In genomic region chr1:156217941-156218340, GRCm38 (mm10) we compare ENCODE assay signal across 17 mouse cellular contexts. TPM values are rescaled to one million over a fixed set of nuclear protein-coding genes. Genes with fewer than 3 reads are reported as not detected.
A peak's percentile ranks its signal among the peaks of the same experiment; 100 is the strongest.
DNase-seq lines count a peak whose midpoint lies in the region; ATAC-seq and TF ChIP-seq lines count a peak whose summit lies in the region.
"Had no signal": no experiment of that assay in that cellular context is flagged by ENCODE, and none has a peak within 500 bp of the region (broad histone marks: within the 10 kb centered on the region; RNA-seq: fewer than 3 reads in every experiment).

No protein-coding gene starts in this region.

- no peaks in the 10 kb centered on the region for H3K36me3 ChIP-seq in heart, embryonic 16.5 days (ENCODE audit: control insufficient read depth, insufficient read depth)
- no peaks in the 10 kb centered on the region for H3K36me3 ChIP-seq in heart, adult 2 months (ENCODE audit: control insufficient read depth, insufficient read depth, low read length)
- H3K36me3 ChIP-seq in ES-Bruce4 (ENCODE audit: control insufficient read depth, insufficient read depth, low read length, poor library complexity, severe bottlenecking), result no peaks in the 10 kb centered on the region
- no peaks in the 10 kb centered on the region; the same call in 1 of the 2 replicates for H3K36me3 ChIP-seq in liver, embryonic 13.5 days
- H3K36me3 ChIP-seq: embryonic facial prominence, embryonic 15.5 days; forebrain, embryonic 15.5 days; hindbrain, embryonic 12.5 days; lung, embryonic 15.5 days; midbrain, embryonic 12.5 days; neural tube, embryonic 12.5 days had no signal

- H3K4me1 ChIP-seq in heart, embryonic 16.5 days (ENCODE audit: control insufficient read depth, insufficient read depth, low read length), result peaks cover 34% of the 10 kb centered on the region
- H3K4me1 ChIP-seq in heart, adult 2 months (ENCODE audit: control insufficient read depth, insufficient read depth, low read length), result peaks cover 12% of the 10 kb centered on the region
- peaks cover 9% of the 10 kb centered on the region for H3K4me1 ChIP-seq in ES-Bruce4 (ENCODE audit: control insufficient read depth, insufficient read depth, low read length)
- peaks cover 95% of the 10 kb centered on the region for H3K4me1 ChIP-seq in liver, embryonic 13.5 days (replicated peaks)
- H3K4me1 ChIP-seq: forebrain, embryonic 15.5 days had no signal

- H3K4me2 ChIP-seq in heart, embryonic 16.5 days (ENCODE audit: low read depth, low read length), result peak overlapping the region; percentile 26; the same call in 1 of the 2 replicates
- H3K4me2 ChIP-seq in liver, embryonic 13.5 days, result peak overlapping the region; percentile 60
- H3K4me2 ChIP-seq: embryonic facial prominence, embryonic 15.5 days; forebrain, embryonic 15.5 days; hindbrain, embryonic 12.5 days; lung, embryonic 15.5 days; midbrain, embryonic 12.5 days; neural tube, embryonic 12.5 days had no signal

- no peaks in the 10 kb centered on the region for H3K79me2 ChIP-seq in heart, adult 2 months (replicated peaks; ENCODE audit: control insufficient read depth, insufficient read depth, low read length)

- no peak for TF ChIP-seq EP300 in heart, adult 2 months (IDR thresholded peaks at IDR 0.05; ENCODE audit: insufficient read depth, low read depth, low read length)
- TF ChIP-seq EP300 in ES-Bruce4 (IDR thresholded peaks at IDR 0.05; ENCODE audit: insufficient read depth, low read depth, low read length), result no peak

- no peaks in the 10 kb centered on the region for H3K9me3 ChIP-seq in heart, embryonic 16.5 days (replicated peaks; ENCODE audit: control insufficient read depth, low read length)
- H3K9me3 ChIP-seq in ES-Bruce4 (replicated peaks; ENCODE audit: control insufficient read depth, insufficient read depth, low read length, poor library complexity, severe bottlenecking), result no peaks in the 10 kb centered on the region
- H3K9me3 ChIP-seq in liver, embryonic 13.5 days (replicated peaks), result no peaks in the 10 kb centered on the region
- H3K9me3 ChIP-seq: embryonic facial prominence, embryonic 15.5 days; forebrain, embryonic 15.5 days; hindbrain, embryonic 12.5 days; lung, embryonic 15.5 days; midbrain, embryonic 12.5 days; neural tube, embryonic 12.5 days had no signal

- WGBS in heart, embryonic 16.5 days, result 25% methylated on average over 8 of the region's 8 CpGs
- WGBS in heart, adult 2 months, result 36% methylated on average over 8 of the region's 8 CpGs
- 68% methylated on average over 8 of the region's 8 CpGs for WGBS in liver, embryonic 13.5 days (ENCODE audit: insufficient replicate concordance)

- intact Hi-C loops in heart, adult 2 months (cut with DNase I), result no loop called here

- peak overlapping the region; percentile 0; the same call in 1 of the 2 replicates for H3K9ac ChIP-seq in heart, embryonic 16.5 days (ENCODE audit: low read length)
- H3K9ac ChIP-seq in heart, adult 2 months (ENCODE audit: low read depth, low read length), result no peak overlapping the region
- H3K9ac ChIP-seq in ES-Bruce4 (ENCODE audit: low read depth, poor library complexity, severe bottlenecking), result no peak overlapping the region
- peak overlapping the region; percentile 59 for H3K9ac ChIP-seq in liver, embryonic 13.5 days
- H3K9ac ChIP-seq: embryonic facial prominence, embryonic 15.5 days; forebrain, embryonic 15.5 days; hindbrain, embryonic 12.5 days; lung, embryonic 15.5 days; neural tube, embryonic 12.5 days had no signal

- no peaks in the 10 kb centered on the region for H3K27me3 ChIP-seq in heart, embryonic 16.5 days (ENCODE audit: control insufficient read depth, insufficient read depth, low read length)
- no peaks in the 10 kb centered on the region for H3K27me3 ChIP-seq in heart, adult 2 months (ENCODE audit: control insufficient read depth, insufficient read depth, low read length)
- H3K27me3 ChIP-seq in ES-Bruce4 (ENCODE audit: control insufficient read depth, insufficient read depth, low read length, poor library complexity, severe bottlenecking), result no peaks in the 10 kb centered on the region
- H3K27me3 ChIP-seq in liver, embryonic 13.5 days, result no peaks in the 10 kb centered on the region
- H3K27me3 ChIP-seq: embryonic facial prominence, embryonic 15.5 days; forebrain, embryonic 15.5 days; hindbrain, embryonic 12.5 days; lung, embryonic 15.5 days; neural tube, embryonic 12.5 days had no signal

- peak; percentile 43 for ATAC-seq in heart, embryonic 16.5 days (replicated peaks; ENCODE audit: extremely low read depth, insufficient read depth, low FRiP score)
- ATAC-seq in liver, embryonic 13.5 days (ENCODE audit: low read depth), result no peak
- ATAC-seq: forebrain, embryonic 15.5 days had no signal

- no peak overlapping the region for H3K4me3 ChIP-seq in heart, embryonic 16.5 days (ENCODE audit: low read length)
- no peak overlapping the region for H3K4me3 ChIP-seq in heart, adult 2 months
- H3K4me3 ChIP-seq in ES-Bruce4 (ENCODE audit: low read depth, low read length), result no peak overlapping the region
- no peak overlapping the region for H3K4me3 ChIP-seq in liver, embryonic 13.5 days (replicated peaks)
- H3K4me3 ChIP-seq: embryonic facial prominence, embryonic 15.5 days; forebrain, embryonic 15.5 days; hindbrain, embryonic 12.5 days; lung, embryonic 15.5 days; midbrain, embryonic 12.5 days; neural tube, embryonic 12.5 days had no signal

- TF ChIP-seq CTCF in heart, adult 2 months (IDR thresholded peaks at IDR 0.05), result no peak
- TF ChIP-seq CTCF in ES-Bruce4 (IDR thresholded peaks at IDR 0.05; ENCODE audit: low read depth, low read length), result no peak

- no peak for TF ChIP-seq POLR2A in heart, adult 2 months (IDR thresholded peaks at IDR 0.05; ENCODE audit: insufficient read depth, low read depth, low read length)
- TF ChIP-seq POLR2A in ES-Bruce4 (IDR thresholded peaks at IDR 0.05; ENCODE audit: insufficient read depth, low read length), result no peak

- peak overlapping the region; percentile 77 for H3K27ac ChIP-seq in heart, embryonic 16.5 days (ENCODE audit: low read length)
- H3K27ac ChIP-seq in heart, adult 2 months, result no peak overlapping the region
- peak overlapping the region; percentile 6; the same call in 1 of the 2 replicates for H3K27ac ChIP-seq in ES-Bruce4 (ENCODE audit: insufficient read depth, low read length)
- H3K27ac ChIP-seq in liver, embryonic 13.5 days, result peak overlapping the region; percentile 94
- H3K27ac ChIP-seq: embryonic facial prominence, embryonic 15.5 days; forebrain, embryonic 15.5 days; hindbrain, embryonic 12.5 days; lung, embryonic 15.5 days; midbrain, embryonic 12.5 days; neural tube, embryonic 12.5 days had no signal

- DNase-seq in adrenal gland, postnatal 10 days, result peak; percentile 31
- DNase-seq in adrenal gland, postnatal 4 days (ENCODE audit: low spot score in 2 of 2), result no peak
- DNase-seq in heart, adult 2 months, result no peak
- DNase-seq in liver, embryonic 13.5 days, result no peak
- no peak for DNase-seq in retina, postnatal 1 day
- no peak for DNase-seq in kidney, postnatal 4 days
- DNase-seq: cerebellum, adult 8-10 months; layer of hippocampus, adult 9-11 months had no signal

RNA-seq across cellular contexts. Expression of gene Fam163a, which starts 13.1 kb away (rescaled TPM):
- total RNA-seq in adrenal gland, postnatal 10 days (2021), result 10 to 100 TPM; 10.4 to 14.3 TPM
- total RNA-seq in adrenal gland, postnatal 4 days (2021), result 10 to 100 TPM; 22.8 to 25.6 TPM
- 1.4 and 1.6 TPM in 2 replicates for polyA plus RNA-seq in heart, embryonic 16.5 days (2015; fragmentation: Nextera tagmentation; extraction: Ambion mirVana)
- total RNA-seq in heart, adult 2 months (2021), result not detected
- 0.09 and 0.23 TPM in 2 replicates for polyA plus RNA-seq in heart, adult 2 months (2012; rRNA removed)
- polyA plus RNA-seq in ES-Bruce4 (2011; ENCODE audit: insufficient read depth, insufficient read length, low read depth, missing spikeins), result 0.33 and 0.40 TPM in 2 replicates
- polyA plus RNA-seq in liver, embryonic 13.5 days (2015; fragmentation: Nextera tagmentation; extraction: Ambion mirVana), result 0.06 TPM in 2 replicates
- total RNA-seq: gastrocnemius, adult 18-20 months had no signal

Comparison
In these comparisons a context has a peak if more than half of its experiments do, and no peak if none do; other contexts are left out.
1. H3K9ac ChIP-seq: peak in heart, embryonic 16.5 days (single experiment) and liver, embryonic 13.5 days (single experiment); none in heart, adult 2 months (single experiment) and ES-Bruce4 (single experiment).